Mouse (Mus musculus): ENCODE measurements at regions not wholly inside any gene's neighbourhood (a gene's known extent, or its start where the extent isn't known, plus 50 kb on each side); places are given as distances from the start of the nearest gene placed in this dataset.
"Not testable (repeated sequence)": the region's sequence is repeated elsewhere in the genome, so short reads cannot be mapped to it uniquely, and the experiment has no call there.

GRCm38 (mm10) chr17:82272845-82273244 is 534.7 kb upstream of the Slc8a1 start:
- DNase-seq (ENCODE audit: low spot score) (no peak), ATAC-seq (ENCODE audit: extremely low read depth, insufficient number of reproducible peaks, low FRiP score, poor library complexity, severe bottlenecking) (no peak)
- H3K36me3 ChIP-seq (replicated peaks): no peaks in the 10 kb centered on the region
- H3K4me1 ChIP-seq (ENCODE audit: insufficient read depth, low read depth, low read length): no peaks in the 10 kb centered on the region
- H3K9me3 ChIP-seq (replicated peaks): no peaks in the 10 kb centered on the region
- no peaks in the 10 kb centered on the region for H3K27me3 ChIP-seq (ENCODE audit: insufficient read depth, low read length)
- no peak overlapping the region for H3K4me3 ChIP-seq (ENCODE audit: low read depth, low read length)
- TF ChIP-seq GATA2 (IDR thresholded peaks at IDR 0.05; ENCODE audit: borderline replicate concordance, low read depth, low read length) (no peak), TAL1 (conservative IDR thresholded peaks at IDR 0.05; ENCODE audit: low read depth, low read length) (no peak), POLR2AphosphoS5 (IDR thresholded peaks at IDR 0.05; ENCODE audit: insufficient replicate concordance, low read depth, low read length) (no peak), GATA1 (IDR thresholded peaks at IDR 0.05; ENCODE audit: borderline replicate concordance, low read length) (no peak), CTCF (IDR thresholded peaks at IDR 0.05; ENCODE audit: low read depth, low read length) (no peak)

- not testable (repeated sequence) for ATAC-seq (ENCODE audit: extremely low read depth, insufficient number of reproducible peaks, low FRiP score, poor library complexity, severe bottlenecking); H3K4me1 ChIP-seq (ENCODE audit: insufficient read depth, low read depth, low read length); DNase-seq (ENCODE audit: low spot score); H3K36me3 ChIP-seq (replicated peaks); H3K9me3 ChIP-seq (replicated peaks); H3K27me3 ChIP-seq (ENCODE audit: insufficient read depth, low read length); H3K4me3 ChIP-seq (ENCODE audit: low read depth, low read length)
Measured at GRCm38 (mm10) chr17:82266842-82267241, 528.7 kb upstream of the Slc8a1 start.

- no peak for TF ChIP-seq POLR2AphosphoS5 (IDR thresholded peaks at IDR 0.05; ENCODE audit: insufficient replicate concordance, low read depth, low read length)
- no peak for TF ChIP-seq CTCF (IDR thresholded peaks at IDR 0.05; ENCODE audit: low read depth, low read length)
- TF ChIP-seq GATA2 (IDR thresholded peaks at IDR 0.05; ENCODE audit: borderline replicate concordance, low read depth, low read length): no peak
- no peak for TF ChIP-seq GATA1 (IDR thresholded peaks at IDR 0.05; ENCODE audit: borderline replicate concordance, low read length)
- no peak for TF ChIP-seq TAL1 (conservative IDR thresholded peaks at IDR 0.05; ENCODE audit: low read depth, low read length)
- ATAC-seq (ENCODE audit: extremely low read depth, insufficient number of reproducible peaks, low FRiP score, poor library complexity, severe bottlenecking) (no peak), DNase-seq (ENCODE audit: low spot score) (no peak)
- Histone ChIP-seq H3K9me3 (replicated peaks) (no peaks in the 10 kb centered on the region), H3K4me3 (ENCODE audit: low read depth, low read length) (no peak overlapping the region), H3K4me1 (ENCODE audit: insufficient read depth, low read depth, low read length) (no peaks in the 10 kb centered on the region), H3K36me3 (replicated peaks) (no peaks in the 10 kb centered on the region), H3K27me3 (ENCODE audit: insufficient read depth, low read length) (no peaks in the 10 kb centered on the region)
Measured at GRCm38 (mm10) chr17:82252362-82252761, 514.2 kb upstream of the Slc8a1 start.

- ATAC-seq (ENCODE audit: extremely low read depth, insufficient number of reproducible peaks, low FRiP score, poor library complexity, severe bottlenecking): no peak
- Histone ChIP-seq H3K36me3 (replicated peaks) (no peaks in the 10 kb centered on the region), H3K4me3 (ENCODE audit: low read depth, low read length) (no peak overlapping the region), H3K27me3 (ENCODE audit: insufficient read depth, low read length) (no peaks in the 10 kb centered on the region), H3K4me1 (ENCODE audit: insufficient read depth, low read depth, low read length) (no peaks in the 10 kb centered on the region), H3K9me3 (replicated peaks) (no peaks in the 10 kb centered on the region)
- TF ChIP-seq GATA1 (IDR thresholded peaks at IDR 0.05; ENCODE audit: borderline replicate concordance, low read length) (no peak), GATA2 (IDR thresholded peaks at IDR 0.05; ENCODE audit: borderline replicate concordance, low read depth, low read length) (no peak), TAL1 (conservative IDR thresholded peaks at IDR 0.05; ENCODE audit: low read depth, low read length) (no peak), POLR2AphosphoS5 (IDR thresholded peaks at IDR 0.05; ENCODE audit: insufficient replicate concordance, low read depth, low read length) (no peak), CTCF (IDR thresholded peaks at IDR 0.05; ENCODE audit: low read depth, low read length) (no peak)
- no peak for DNase-seq (ENCODE audit: low spot score)
Measured at GRCm38 (mm10) chr17:82251841-82252240, 513.7 kb upstream of the Slc8a1 start.

GRCm38 (mm10) chr17:82238361-82238760 is 500.2 kb upstream of the Slc8a1 start:
- H3K27me3 ChIP-seq (ENCODE audit: insufficient read depth, low read length): no peaks in the 10 kb centered on the region
- H3K4me1 ChIP-seq (ENCODE audit: insufficient read depth, low read depth, low read length): no peaks in the 10 kb centered on the region
- H3K9me3 ChIP-seq (replicated peaks): no peaks in the 10 kb centered on the region
- DNase-seq (ENCODE audit: low spot score): no peak
- TF ChIP-seq CTCF (IDR thresholded peaks at IDR 0.05; ENCODE audit: low read depth, low read length) (no peak), TAL1 (conservative IDR thresholded peaks at IDR 0.05; ENCODE audit: low read depth, low read length) (no peak), POLR2AphosphoS5 (IDR thresholded peaks at IDR 0.05; ENCODE audit: insufficient replicate concordance, low read depth, low read length) (no peak), GATA1 (IDR thresholded peaks at IDR 0.05; ENCODE audit: borderline replicate concordance, low read length) (no peak), GATA2 (IDR thresholded peaks at IDR 0.05; ENCODE audit: borderline replicate concordance, low read depth, low read length) (no peak)
- no peaks in the 10 kb centered on the region for H3K36me3 ChIP-seq (replicated peaks)
- H3K4me3 ChIP-seq (ENCODE audit: low read depth, low read length): no peak overlapping the region
- no peak for ATAC-seq (ENCODE audit: extremely low read depth, insufficient number of reproducible peaks, low FRiP score, poor library complexity, severe bottlenecking)

GRCm38 (mm10) chr17:82237456-82237855 is 499.3 kb upstream of the Slc8a1 start:
- TF ChIP-seq GATA2 (IDR thresholded peaks at IDR 0.05; ENCODE audit: borderline replicate concordance, low read depth, low read length) (no peak), POLR2AphosphoS5 (IDR thresholded peaks at IDR 0.05; ENCODE audit: insufficient replicate concordance, low read depth, low read length) (no peak), CTCF (IDR thresholded peaks at IDR 0.05; ENCODE audit: low read depth, low read length) (no peak), GATA1 (IDR thresholded peaks at IDR 0.05; ENCODE audit: borderline replicate concordance, low read length) (no peak), TAL1 (conservative IDR thresholded peaks at IDR 0.05; ENCODE audit: low read depth, low read length) (no peak)
- ATAC-seq (ENCODE audit: extremely low read depth, insufficient number of reproducible peaks, low FRiP score, poor library complexity, severe bottlenecking) (no peak), DNase-seq (ENCODE audit: low spot score) (no peak)
- Histone ChIP-seq H3K27me3 (ENCODE audit: insufficient read depth, low read length) (no peaks in the 10 kb centered on the region), H3K4me3 (ENCODE audit: low read depth, low read length) (no peak overlapping the region), H3K36me3 (replicated peaks) (no peaks in the 10 kb centered on the region), H3K9me3 (replicated peaks) (0 out of 2 replicates have a peak, but pooled peaks cover 2% of the 10 kb centered on the region), H3K4me1 (ENCODE audit: insufficient read depth, low read depth, low read length) (no peaks in the 10 kb centered on the region)
